Mouse (Mus musculus) neural tube, embryonic 15.5 days (tissue): ENCODE results near the gene Afap1l2. TPM values are rescaled to one million over a fixed set of nuclear protein-coding genes. Genes with fewer than 3 reads are reported as not detected.

Source experiments
- ATAC-seq: fragments of 200-750 bp; cut with Nextera tagmentation; 2 replicates; pipeline ENCODE4 v1.8.0; 2017; ENCODE audit warnings: mild to moderate bottlenecking, moderate TSS enrichment, moderate library complexity; ENCODE audit not compliant: low FRiP score
- H3K27ac ChIP-seq: fragments of 300-500 bp; sonication (generic); replicated peaks from 2 replicates; pipeline ENCODE4 v1.5.1; 2015; ENCODE audit warnings: mild to moderate bottlenecking, inconsistent platforms
- H3K27me3 ChIP-seq: fragments of 300-500 bp; sonication (generic); replicated peaks from 2 replicates; pipeline ENCODE4 v1.6.1; 2015; ENCODE audit warnings: inconsistent platforms
- H3K36me3 ChIP-seq: fragments of 300-500 bp; sonication (generic); 2 replicates; pipeline ENCODE4 v1.6.1; 2015; ENCODE audit warnings: inconsistent platforms
- H3K4me1 ChIP-seq: fragments of 300-500 bp; sonication (generic); 2 replicates; pipeline ENCODE4 v1.6.1; 2015; ENCODE audit warnings: inconsistent platforms
- H3K4me2 ChIP-seq: fragments of 300-500 bp; sonication (generic); 2 replicates; pipeline ENCODE4 v1.6.1; 2015; ENCODE audit warnings: inconsistent platforms, mild to moderate bottlenecking, moderate library complexity
- H3K4me3 ChIP-seq: fragments of 300-500 bp; sonication (generic); replicated peaks from 2 replicates; pipeline ENCODE4 v1.5.1; 2015; ENCODE audit warnings: mild to moderate bottlenecking, inconsistent platforms
- H3K9ac ChIP-seq: fragments of 300-500 bp; sonication (generic); replicated peaks from 2 replicates; pipeline ENCODE4 v1.6.1; 2015; ENCODE audit warnings: mild to moderate bottlenecking, inconsistent platforms
- H3K9me3 ChIP-seq: fragments of 300-500 bp; sonication (generic); replicated peaks from 2 replicates; pipeline ENCODE4 v1.6.1; 2016; ENCODE audit warnings: inconsistent platforms
- WGBS: fragments of 180-500 bp; shearing (Covaris S2); methylation state at CpG from one replicate; pipeline ENCODE4 v1.1.7; 2015; ENCODE audit warnings: mixed read lengths; 5-methylcytosine and 5-hydroxymethylcytosine counted together
- polyA plus RNA-seq: library from polyadenylated mRNA; unstranded; fragments of >200 nt; fragmentation: Nextera tagmentation; extraction: Ambion mirVana; gene quantifications from 2 replicates; pipeline ENCODE4 v1.2.1, GENCODE M21; 2015

The Afap1l2 gene
- polyA plus RNA-seq, 1 experiment from 2014 or later, result 12.3 TPM

DNA sequence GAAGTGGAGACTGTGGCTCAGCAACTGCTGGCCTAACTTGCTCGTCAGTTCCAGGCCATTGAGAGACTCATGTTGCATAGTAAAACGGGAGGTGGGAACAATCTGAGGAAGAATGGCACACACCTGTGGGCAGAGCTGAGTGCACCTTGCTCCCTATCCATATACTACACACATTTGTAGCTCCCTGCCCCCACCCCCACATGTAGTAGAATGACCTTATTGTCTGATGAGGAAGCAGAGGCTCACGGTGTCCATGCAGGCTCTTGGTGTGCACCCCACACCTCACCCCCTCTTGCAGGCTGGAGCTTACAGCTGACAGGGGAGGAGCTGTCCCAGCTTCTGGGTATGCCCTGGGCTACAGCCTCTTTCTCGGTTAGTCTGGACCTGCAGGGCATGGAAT is 140.3 kb downstream of the Afap1l2 start:
- H3K4me3 ChIP-seq, result no peak overlapping the region
- H3K36me3 ChIP-seq, result no peaks in the 10 kb centered on the region
- H3K9me3 ChIP-seq, result no peaks in the 10 kb centered on the region
- no peak overlapping the region for H3K27ac ChIP-seq
- H3K4me2 ChIP-seq, result no peak overlapping the region
- no peak overlapping the region for H3K9ac ChIP-seq
- ATAC-seq, result no peak
- no peaks in the 10 kb centered on the region for H3K4me1 ChIP-seq
- WGBS, result 76% methylated on average over 4 of the region's 4 CpGs
- peaks cover 16% of the 10 kb centered on the region for H3K27me3 ChIP-seq

Other genes with a start within 250 kb of the Afap1l2 start
- gene Ccdc186, start 186.0 kb downstream of the Afap1l2 start, polyA plus RNA-seq, result 20.4 and 22.2 TPM in 2 replicates
- 1.1 and 1.2 TPM in 2 replicates for gene Tdrd1, start 182.0 kb downstream of the Afap1l2 start, polyA plus RNA-seq
- gene Vwa2, start 134.0 kb downstream of the Afap1l2 start, polyA plus RNA-seq, result 0.33 and 0.70 TPM in 2 replicates